Mouse (Mus musculus) sigmoid colon, adult 10 weeks (tissue): ENCODE measurements around the gene Cwf19l2. TPM values are rescaled to one million over a fixed set of nuclear protein-coding genes. Genes with fewer than 3 reads are reported as not detected.

Experiments
- polyA plus RNA-seq: library from polyadenylated mRNA; stranded (reverse); fragments of 350-450 nt; fragmentation: Illumina TruSeq; extraction: RNeasy Lipid Tissue Mini Kit (QIAGEN cat#74804); gene quantifications from one replicate; pipeline ENCODE4 v1.2.3, GENCODE M21; 2014; ENCODE audit warnings: low read depth, low replicate concordance

Gene Cwf19l2
- 45.2 TPM for polyA plus RNA-seq

DNA sequence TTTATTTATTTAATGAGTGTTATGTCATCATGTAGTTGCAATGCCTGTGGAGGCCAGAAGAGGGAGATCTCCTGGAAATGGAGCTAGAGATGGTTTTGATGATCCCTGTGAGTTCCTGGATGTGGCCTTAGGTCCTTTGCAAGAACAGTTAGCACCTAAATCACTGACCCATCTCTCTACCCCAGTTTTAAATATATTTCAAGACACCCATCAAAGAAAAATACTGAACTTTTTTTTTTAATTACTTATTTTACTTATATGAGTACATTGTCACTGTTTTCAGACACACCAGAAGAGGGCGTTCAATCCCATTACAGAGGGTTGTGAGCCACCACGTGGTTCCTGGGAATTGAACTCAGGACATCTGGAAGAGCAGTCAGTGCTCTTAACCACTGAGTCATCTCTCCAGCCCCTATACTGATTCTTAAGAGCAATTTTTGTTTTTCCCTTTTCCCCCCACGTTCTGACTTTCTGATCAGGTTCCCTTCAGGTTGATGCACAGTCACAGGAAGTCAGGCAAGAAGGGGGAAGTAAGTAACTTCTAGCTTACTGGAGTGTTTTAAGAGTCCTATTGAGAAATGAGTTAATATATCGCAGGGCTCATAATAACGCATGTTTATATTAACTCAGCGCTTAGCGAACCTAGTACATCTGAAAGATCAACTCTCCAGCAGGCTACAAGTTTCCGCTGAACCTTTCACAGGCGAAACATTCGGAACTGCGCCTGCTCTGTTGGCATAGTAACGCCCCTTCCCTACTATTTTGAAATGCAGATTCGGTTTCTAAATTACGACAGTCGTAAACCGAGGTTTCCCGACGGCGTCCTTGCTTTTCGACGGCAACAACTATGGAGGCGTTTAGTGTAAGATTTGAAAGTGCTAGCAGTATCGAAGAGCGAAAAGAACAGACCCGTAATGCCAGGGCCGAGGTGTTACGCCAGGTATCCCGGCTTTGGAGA is at the start of gene Cwf19l2:
Gene Cwf19l2 (plus strand): TSS at position 342 of the 958 bp plus-strand sequence.

Other genes with a start within 250 kb of the Cwf19l2 start
- 33.4 TPM for gene Alkbh8, start 68.5 kb upstream of the Cwf19l2 start, polyA plus RNA-seq
- 0.76 TPM for gene Gucy1a2, start 129.2 kb downstream of the Cwf19l2 start, polyA plus RNA-seq